Mouse (Mus musculus) hindbrain, embryonic 14.5 days (tissue): ENCODE data around the gene Tnni3k. TPM values are rescaled to one million over a fixed set of nuclear protein-coding genes. Genes with fewer than 3 reads are reported as not detected.

Experiments used
- ATAC-seq: fragments of 200-750 bp; cut with Nextera tagmentation; 2 replicates; pipeline ENCODE4 v1.8.0; 2017; ENCODE audit warnings: moderate number of reproducible peaks, mild to moderate bottlenecking, moderate TSS enrichment, moderate library complexity; ENCODE audit not compliant: low FRiP score
- DNase-seq: peaks from one replicate; pipeline ENCODE4 v3.0.0-alpha.2; 2015; ENCODE audit warnings: low spot score
- H3K27ac ChIP-seq: fragments of 300-500 bp; sonication (generic); 2 replicates; pipeline ENCODE4 v1.5.1; 2014; ENCODE audit warnings: mild to moderate bottlenecking, moderate library complexity
- H3K27me3 ChIP-seq: fragments of 300-500 bp; sonication (generic); 2 replicates; pipeline ENCODE4 v1.6.1; 2014; ENCODE audit warnings: mild to moderate bottlenecking, low read length, mixed read lengths; ENCODE audit not compliant: control insufficient read depth, insufficient read depth
- H3K36me3 ChIP-seq: fragments of 300-500 bp; sonication (generic); replicated peaks from 2 replicates; pipeline ENCODE4 v1.6.1; 2014; ENCODE audit not compliant: control insufficient read depth, insufficient read depth
- H3K4me1 ChIP-seq: fragments of 300-500 bp; sonication (generic); replicated peaks from 2 replicates; pipeline ENCODE4 v1.6.1; 2014; ENCODE audit warnings: antibody characterized with exemption, low read length, mixed read lengths; ENCODE audit not compliant: control insufficient read depth, insufficient read depth
- H3K4me2 ChIP-seq: fragments of 300-500 bp; sonication (generic); replicated peaks from 2 replicates; pipeline ENCODE4 v1.6.1; 2014; ENCODE audit warnings: mild to moderate bottlenecking, moderate library complexity
- H3K4me3 ChIP-seq: fragments of 300-500 bp; sonication (generic); replicated peaks from 2 replicates; pipeline ENCODE4 v1.5.1; 2014; ENCODE audit warnings: mild to moderate bottlenecking, low read length
- H3K9ac ChIP-seq: fragments of 300-500 bp; sonication (generic); 2 replicates; pipeline ENCODE4 v1.6.1; 2014
- H3K9me3 ChIP-seq: fragments of 300-500 bp; sonication (generic); 2 replicates; pipeline ENCODE4 v1.6.1; 2016; ENCODE audit warnings: low read length; ENCODE audit not compliant: control insufficient read depth
- WGBS: fragments of 180-500 bp; shearing (Covaris S2); extraction: QIAGEN DNeasy Blood & Tissue Kit; methylation state at CpG from one replicate; pipeline ENCODE4 v1.1.7; 2014; 5-methylcytosine and 5-hydroxymethylcytosine counted together
- polyA plus RNA-seq: library from polyadenylated mRNA; unstranded; fragments of >200 nt; fragmentation: Nextera tagmentation; extraction: Ambion mirVana; gene quantifications from 2 replicates; pipeline ENCODE4 v1.2.1, GENCODE M21; 2014

The Tnni3k gene
- polyA plus RNA-seq, 1 experiment from 2014 or later, result 0.24 TPM

- Histone ChIP-seq H3K27me3 (no peaks in the 10 kb centered on the region), H3K27ac (no peak overlapping the region), H3K4me2 (no peak overlapping the region), H3K4me3 (no peak overlapping the region), H3K4me1 (no peaks in the 10 kb centered on the region), H3K36me3 (no peaks in the 10 kb centered on the region), H3K9ac (no peak overlapping the region), H3K9me3 (no peaks in the 10 kb centered on the region)
- DNase-seq, result no peak
- WGBS, result 85% methylated on average over 2 of the region's 2 CpGs
- no peak for ATAC-seq
Measured at GRCm38 (mm10) chr3:154970981-154971380, 84.2 kb downstream of the Tnni3k start.

GRCm38 (mm10) chr3:154961284-154961683 lies 93.9 kb downstream of the Tnni3k start:
- H3K27me3 ChIP-seq, result no peaks in the 10 kb centered on the region
- ATAC-seq (peak; percentile 86), DNase-seq (no peak)
- no peaks in the 10 kb centered on the region for H3K9me3 ChIP-seq
- H3K4me3 ChIP-seq, result no peak overlapping the region
- 0 out of 2 replicates have a peak, but pooled peaks cover 3% of the 10 kb centered on the region for H3K4me1 ChIP-seq
- H3K36me3 ChIP-seq, result no peaks in the 10 kb centered on the region
- no peak overlapping the region for H3K9ac ChIP-seq
- H3K4me2 ChIP-seq, result no peak overlapping the region
- peak overlapping the region; percentile 22 for H3K27ac ChIP-seq
- 48% methylated on average over 3 of the region's 3 CpGs for WGBS

GRCm38 (mm10) chr3:154953088-154953487 lies 102.1 kb downstream of the Tnni3k start:
- Histone ChIP-seq H3K9ac (no peak overlapping the region), H3K9me3 (no peaks in the 10 kb centered on the region), H3K4me3 (no peak overlapping the region), H3K4me2 (no peak overlapping the region), H3K36me3 (no peaks in the 10 kb centered on the region), H3K4me1 (no peaks in the 10 kb centered on the region), H3K27me3 (no peaks in the 10 kb centered on the region), H3K27ac (no peak overlapping the region)
- ATAC-seq (no peak), DNase-seq (no peak)
- 51% methylated on average over 2 of the region's 2 CpGs for WGBS

- 84% methylated on average over 2 of the region's 2 CpGs for WGBS
- Histone ChIP-seq H3K27me3 (no peaks in the 10 kb centered on the region), H3K4me1 (no peaks in the 10 kb centered on the region), H3K9me3 (no peaks in the 10 kb centered on the region), H3K9ac (no peak overlapping the region), H3K4me2 (no peak overlapping the region), H3K4me3 (no peak overlapping the region), H3K27ac (no peak overlapping the region), H3K36me3 (no peaks in the 10 kb centered on the region)
- DNase-seq (no peak), ATAC-seq (no peak)
Measured at GRCm38 (mm10) chr3:154949551-154949950, 105.7 kb downstream of the Tnni3k start.

GRCm38 (mm10) chr3:154945688-154946161 lies 109.5 kb downstream of the Tnni3k start:
- Histone ChIP-seq H3K4me3 (no peak overlapping the region), H3K9ac (no peak overlapping the region), H3K4me1 (no peaks in the 10 kb centered on the region), H3K27me3 (no peaks in the 10 kb centered on the region), H3K27ac (no peak overlapping the region), H3K9me3 (no peaks in the 10 kb centered on the region), H3K36me3 (no peaks in the 10 kb centered on the region), H3K4me2 (no peak overlapping the region)
- ATAC-seq (0 out of 2 replicates have a peak, but pooled peaks have one; percentile 21), DNase-seq (no peak)
- WGBS, result 65% methylated on average over 6 of the region's 6 CpGs

- 33% methylated on average over 8 of the region's 8 CpGs for WGBS
- ATAC-seq, result peak; percentile 40; the same call in 1 of the 2 replicates
Measured at GRCm38 (mm10) chr3:154927757-154928156, 127.5 kb downstream of the Tnni3k start.

GRCm38 (mm10) chr3:154924936-154925335 lies 130.3 kb downstream of the Tnni3k start:
- no peak for DNase-seq
- Histone ChIP-seq H3K4me1 (no peaks in the 10 kb centered on the region), H3K9me3 (no peaks in the 10 kb centered on the region), H3K27me3 (no peaks in the 10 kb centered on the region), H3K9ac (no peak overlapping the region), H3K36me3 (no peaks in the 10 kb centered on the region), H3K4me3 (no peak overlapping the region), H3K27ac (no peak overlapping the region), H3K4me2 (no peak overlapping the region)
- ATAC-seq, result no peak
- 86% methylated on average over 8 of the region's 8 CpGs for WGBS

More at GRCm38 (mm10) chr3:154927757-154928156, 127.5 kb downstream of the Tnni3k start:
- no peak overlapping the region for H3K4me3 ChIP-seq
- no peaks in the 10 kb centered on the region for H3K27me3 ChIP-seq
- no peak for DNase-seq
- H3K9ac ChIP-seq, result no peak overlapping the region
- peak overlapping the region; percentile 6; the same call in 1 of the 2 replicates for H3K27ac ChIP-seq
- no peaks in the 10 kb centered on the region for H3K4me1 ChIP-seq
- no peaks in the 10 kb centered on the region for H3K9me3 ChIP-seq
- H3K4me2 ChIP-seq, result peak overlapping the region; percentile 17; the same call in 1 of the 2 replicates
- H3K36me3 ChIP-seq, result no peaks in the 10 kb centered on the region

- no peak for ATAC-seq
- WGBS, result 79% methylated on average over 1 of the region's 1 CpGs
Measured at GRCm38 (mm10) chr3:154915566-154915965, 139.6 kb downstream of the Tnni3k start.

GRCm38 (mm10) chr3:154913641-154914040 lies 141.6 kb downstream of the Tnni3k start:
- H3K4me2 ChIP-seq, result no peak overlapping the region
- H3K27me3 ChIP-seq, result no peaks in the 10 kb centered on the region
- 73% methylated on average over 6 of the region's 6 CpGs for whole genome bisulfite sequencing
- no peak overlapping the region for H3K27ac ChIP-seq
- DNase-seq (no peak), ATAC-seq (no peak)
- no peaks in the 10 kb centered on the region for H3K4me1 ChIP-seq
- no peak overlapping the region for H3K4me3 ChIP-seq
- H3K36me3 ChIP-seq, result no peaks in the 10 kb centered on the region
- H3K9ac ChIP-seq, result no peak overlapping the region
- no peaks in the 10 kb centered on the region for H3K9me3 ChIP-seq

More at GRCm38 (mm10) chr3:154915566-154915965, 139.6 kb downstream of the Tnni3k start:
- H3K9ac ChIP-seq, result no peak overlapping the region
- H3K4me1 ChIP-seq, result no peaks in the 10 kb centered on the region
- no peaks in the 10 kb centered on the region for H3K36me3 ChIP-seq
- H3K4me3 ChIP-seq, result no peak overlapping the region
- H3K27me3 ChIP-seq, result no peaks in the 10 kb centered on the region
- no peak overlapping the region for H3K4me2 ChIP-seq
- H3K27ac ChIP-seq, result no peak overlapping the region
- no peaks in the 10 kb centered on the region for H3K9me3 ChIP-seq
- DNase-seq, result no peak

GRCm38 (mm10) chr3:154896737-154897136 lies 158.5 kb downstream of the Tnni3k start:
- no peaks in the 10 kb centered on the region for H3K36me3 ChIP-seq
- DNase-seq, result no peak
- no peaks in the 10 kb centered on the region for H3K27me3 ChIP-seq
- no peak for ATAC-seq
- 73% methylated on average over 7 of the region's 7 CpGs for WGBS
- no peak overlapping the region for H3K4me2 ChIP-seq
- no peak overlapping the region for H3K9ac ChIP-seq
- no peak overlapping the region for H3K27ac ChIP-seq
- no peak overlapping the region for H3K4me3 ChIP-seq
- no peaks in the 10 kb centered on the region for H3K9me3 ChIP-seq
- no peaks in the 10 kb centered on the region for H3K4me1 ChIP-seq
